Mouse (Mus musculus) kidney, postnatal 0 days (tissue): Measurements from ENCODE around the gene Cers6. TPM values are rescaled to one million over a fixed set of nuclear protein-coding genes. Genes with fewer than 3 reads are reported as not detected.

Experiments used
- ATAC-seq: fragments of 200-750 bp; cut with Nextera tagmentation; replicated peaks from 2 replicates; pipeline ENCODE4 v1.8.0; 2017; ENCODE audit warnings: low read depth, moderate number of reproducible peaks, moderate TSS enrichment, moderate library complexity; ENCODE audit not compliant: low FRiP score
- DNase-seq: peaks from one replicate; pipeline ENCODE4 v3.0.0-alpha.2; 2016; ENCODE audit warnings: low spot score
- H3K27ac ChIP-seq: fragments of 300-500 bp; sonication (generic); 2 replicates; pipeline ENCODE4 v1.5.1; 2014; ENCODE audit warnings: mild to moderate bottlenecking
- H3K27me3 ChIP-seq: fragments of 300-500 bp; sonication (generic); 2 replicates; pipeline ENCODE4 v1.6.1; 2014; ENCODE audit warnings: low read length, mixed read lengths; ENCODE audit not compliant: insufficient read depth
- H3K36me3 ChIP-seq: fragments of 300-500 bp; sonication (generic); 2 replicates; pipeline ENCODE4 v1.6.1; 2014; ENCODE audit warnings: low read length, mixed read lengths; ENCODE audit not compliant: insufficient read depth
- H3K4me1 ChIP-seq: fragments of 300-500 bp; sonication (generic); replicated peaks from 2 replicates; pipeline ENCODE4 v1.6.1; 2014; ENCODE audit warnings: antibody characterized with exemption, low read length, mixed read lengths; ENCODE audit not compliant: insufficient read depth
- H3K4me2 ChIP-seq: fragments of 300-500 bp; sonication (generic); 2 replicates; pipeline ENCODE4 v1.6.1; 2014; ENCODE audit warnings: mild to moderate bottlenecking, low read length, moderate library complexity, mixed read lengths
- H3K4me3 ChIP-seq: fragments of 300-500 bp; sonication (generic); replicated peaks from 2 replicates; pipeline ENCODE4 v1.5.1; 2014; ENCODE audit warnings: low read depth, low read length
- H3K9ac ChIP-seq: fragments of 300-500 bp; sonication (generic); 2 replicates; pipeline ENCODE4 v1.6.1; 2014; ENCODE audit warnings: low read depth, low read length
- H3K9me3 ChIP-seq: fragments of 300-500 bp; sonication (generic); replicated peaks from 2 replicates; pipeline ENCODE4 v1.6.1; 2016; ENCODE audit warnings: low read length, inconsistent platforms, mixed read lengths
- CTCF ChIP-seq: IDR thresholded peaks from 2 replicates; pipeline ENCODE4 v1.5.1; 2016; ENCODE audit warnings: antibody characterized with exemption, low read depth, mild to moderate bottlenecking, moderate library complexity
- WGBS: fragments of 180-500 bp; shearing (Covaris S2); extraction: QIAGEN DNeasy Blood & Tissue Kit; methylation state at CpG from one replicate; pipeline ENCODE4 v1.1.7; 2014; 5-methylcytosine and 5-hydroxymethylcytosine counted together
- polyA plus RNA-seq: library from polyadenylated mRNA; unstranded; fragments of >200 nt; fragmentation: Nextera tagmentation; extraction: Ambion mirVana; gene quantifications from 2 replicates; pipeline ENCODE4 v1.2.1, GENCODE M21; 2015

Gene Cers6
- polyA plus RNA-seq, 1 experiment from 2014 or later = 18.3 TPM

GRCm38 (mm10) chr2:68932240-68932639, 71.0 kb downstream of the Cers6 start:
- no peak overlapping the region for H3K27ac ChIP-seq
- H3K9ac ChIP-seq = no peak overlapping the region
- DNase-seq (no peak), ATAC-seq (no peak)
- no peaks in the 10 kb centered on the region; the same call in 1 of the 2 replicates for H3K36me3 ChIP-seq
- no peaks in the 10 kb centered on the region for H3K9me3 ChIP-seq
- H3K27me3 ChIP-seq = no peaks in the 10 kb centered on the region
- WGBS = 61% methylated on average over 4 of the region's 4 CpGs
- H3K4me2 ChIP-seq = no peak overlapping the region
- H3K4me3 ChIP-seq = no peak overlapping the region
- TF ChIP-seq CTCF = no peak
- H3K4me1 ChIP-seq = 0 out of 2 replicates have a peak, but pooled peaks cover 3% of the 10 kb centered on the region

- 48% methylated on average over 4 of the region's 4 CpGs for WGBS
Measured at GRCm38 (mm10) chr2:68932656-68933055, 71.4 kb downstream of the Cers6 start.

GRCm38 (mm10) chr2:68934651-68935050, 73.4 kb downstream of the Cers6 start:
- Histone ChIP-seq H3K4me3 (no peak overlapping the region), H3K9me3 (no peaks in the 10 kb centered on the region), H3K4me2 (no peak overlapping the region), H3K27me3 (no peaks in the 10 kb centered on the region), H3K4me1 (0 out of 2 replicates have a peak, but pooled peaks cover 3% of the 10 kb centered on the region), H3K9ac (no peak overlapping the region), H3K36me3 (no peaks in the 10 kb centered on the region; the same call in 1 of the 2 replicates), H3K27ac (no peak overlapping the region)
- TF ChIP-seq CTCF = no peak
- ATAC-seq (no peak), DNase-seq (no peak)
- 85% methylated on average over 6 of the region's 6 CpGs for WGBS

More at GRCm38 (mm10) chr2:68932656-68933055, 71.4 kb downstream of the Cers6 start:
- Histone ChIP-seq H3K27ac (no peak overlapping the region), H3K27me3 (no peaks in the 10 kb centered on the region), H3K4me3 (no peak overlapping the region), H3K4me1 (0 out of 2 replicates have a peak, but pooled peaks cover 3% of the 10 kb centered on the region), H3K4me2 (no peak overlapping the region), H3K9me3 (no peaks in the 10 kb centered on the region), H3K36me3 (no peaks in the 10 kb centered on the region; the same call in 1 of the 2 replicates), H3K9ac (no peak overlapping the region)
- no peak for ATAC-seq
- no peak for TF ChIP-seq CTCF
- no peak for DNase-seq

- H3K36me3 ChIP-seq = no peaks in the 10 kb centered on the region; the same call in 1 of the 2 replicates
- H3K27me3 ChIP-seq = no peaks in the 10 kb centered on the region
- H3K4me1 ChIP-seq = 0 out of 2 replicates have a peak, but pooled peaks cover 3% of the 10 kb centered on the region
- H3K9me3 ChIP-seq = no peaks in the 10 kb centered on the region
- no peak for TF ChIP-seq CTCF
- H3K4me3 ChIP-seq = no peak overlapping the region
- H3K4me2 ChIP-seq = no peak overlapping the region
- ATAC-seq = peak; percentile 57
- H3K9ac ChIP-seq = no peak overlapping the region
- WGBS = 70% methylated on average over 2 of the region's 2 CpGs
- H3K27ac ChIP-seq = no peak overlapping the region
- no peak for DNase-seq
Measured at GRCm38 (mm10) chr2:68935721-68936294, 74.6 kb downstream of the Cers6 start.

GRCm38 (mm10) chr2:68936773-68937172, 75.5 kb downstream of the Cers6 start:
- H3K9me3 ChIP-seq = no peaks in the 10 kb centered on the region

GRCm38 (mm10) chr2:68937833-68938232, 76.6 kb downstream of the Cers6 start:
- Histone ChIP-seq H3K27ac (no peak overlapping the region), H3K27me3 (no peaks in the 10 kb centered on the region), H3K4me1 (no peaks in the 10 kb centered on the region), H3K9ac (no peak overlapping the region), H3K9me3 (no peaks in the 10 kb centered on the region), H3K36me3 (no peaks in the 10 kb centered on the region; the same call in 1 of the 2 replicates), H3K4me3 (no peak overlapping the region), H3K4me2 (no peak overlapping the region)
- WGBS = 92% methylated on average over 3 of the region's 3 CpGs
- ATAC-seq (no peak), DNase-seq (no peak)
- no peak for TF ChIP-seq CTCF

More at GRCm38 (mm10) chr2:68936773-68937172, 75.5 kb downstream of the Cers6 start:
- 90% methylated on average over 4 of the region's 4 CpGs for WGBS
- Histone ChIP-seq H3K4me3 (no peak overlapping the region), H3K36me3 (no peaks in the 10 kb centered on the region; the same call in 1 of the 2 replicates), H3K4me2 (no peak overlapping the region), H3K27ac (no peak overlapping the region), H3K27me3 (no peaks in the 10 kb centered on the region), H3K9ac (no peak overlapping the region), H3K4me1 (no peaks in the 10 kb centered on the region)
- ATAC-seq (no peak), DNase-seq (no peak)
- TF ChIP-seq CTCF = no peak
